Mouse (Mus musculus): ENCODE results near the gene Tet2. TPM values are rescaled to one million over a fixed set of nuclear protein-coding genes. Genes with fewer than 3 reads are reported as not detected.

Tet2 gene
- polyA plus RNA-seq, 1 experiment from 2014 or later, result 14.6 TPM

- no peaks in the 10 kb centered on the region for H3K27me3 ChIP-seq (ENCODE audit: low read depth, poor library complexity, severe bottlenecking)
- no peaks in the 10 kb centered on the region for H3K9me3 ChIP-seq (replicated peaks)
- WGBS, result 91% methylated on average over 6 of the region's 6 CpGs
- H3K4me3 ChIP-seq, result no peak overlapping the region
- DNase-seq (ENCODE audit: low spot score), result no peak
- H3K36me3 ChIP-seq, result peaks cover 37% of the 10 kb centered on the region
- no peaks in the 10 kb centered on the region for H3K4me1 ChIP-seq
- H3K27ac ChIP-seq (replicated peaks), result no peak overlapping the region
Measured at GRCm38 (mm10) chr3:133462485-133462884, 82.5 kb downstream of the Tet2 start.

GRCm38 (mm10) chr3:133462059-133462458 lies 82.9 kb downstream of the Tet2 start:
- H3K4me1 ChIP-seq, result no peaks in the 10 kb centered on the region
- WGBS, result 78% methylated on average over 3 of the region's 3 CpGs
- no peak overlapping the region for H3K4me3 ChIP-seq
- H3K9me3 ChIP-seq (replicated peaks), result no peaks in the 10 kb centered on the region
- peaks cover 33% of the 10 kb centered on the region for H3K36me3 ChIP-seq
- no peak overlapping the region for H3K27ac ChIP-seq (replicated peaks)
- no peaks in the 10 kb centered on the region for H3K27me3 ChIP-seq (ENCODE audit: low read depth, poor library complexity, severe bottlenecking)
- DNase-seq (ENCODE audit: low spot score), result no peak

GRCm38 (mm10) chr3:133459174-133459573 lies 85.8 kb downstream of the Tet2 start:
- 100% methylated on average over 1 of the region's 1 CpGs for WGBS
- no peak overlapping the region for H3K4me3 ChIP-seq
- no peak for DNase-seq (ENCODE audit: low spot score)
- H3K36me3 ChIP-seq, result peaks cover 16% of the 10 kb centered on the region
- H3K27ac ChIP-seq (replicated peaks), result no peak overlapping the region
- H3K4me1 ChIP-seq, result no peaks in the 10 kb centered on the region
- no peaks in the 10 kb centered on the region for H3K27me3 ChIP-seq (ENCODE audit: low read depth, poor library complexity, severe bottlenecking)
- no peaks in the 10 kb centered on the region for H3K9me3 ChIP-seq (replicated peaks)

- H3K27ac ChIP-seq (replicated peaks), result no peak overlapping the region
- no peak for DNase-seq (ENCODE audit: low spot score)
- 75% methylated on average over 8 of the region's 8 CpGs for WGBS
- H3K27me3 ChIP-seq (ENCODE audit: low read depth, poor library complexity, severe bottlenecking), result no peaks in the 10 kb centered on the region
- no peak overlapping the region for H3K4me3 ChIP-seq
- H3K4me1 ChIP-seq, result no peaks in the 10 kb centered on the region
- H3K36me3 ChIP-seq, result no peaks in the 10 kb centered on the region
- H3K9me3 ChIP-seq (replicated peaks), result no peaks in the 10 kb centered on the region
Measured at GRCm38 (mm10) chr3:133453896-133454295, 91.0 kb downstream of the Tet2 start.

- no peak overlapping the region for H3K4me3 ChIP-seq
- 94% methylated on average over 6 of the region's 6 CpGs for WGBS
- no peak for DNase-seq (ENCODE audit: low spot score)
- no peaks in the 10 kb centered on the region for H3K4me1 ChIP-seq
- H3K27ac ChIP-seq (replicated peaks), result no peak overlapping the region
- H3K27me3 ChIP-seq (ENCODE audit: low read depth, poor library complexity, severe bottlenecking), result no peaks in the 10 kb centered on the region
- no peaks in the 10 kb centered on the region for H3K36me3 ChIP-seq
- no peaks in the 10 kb centered on the region for H3K9me3 ChIP-seq (replicated peaks)
Measured at GRCm38 (mm10) chr3:133436919-133437320, 108.0 kb downstream of the Tet2 start.

- H3K36me3 ChIP-seq, result no peaks in the 10 kb centered on the region
- no peak overlapping the region for H3K4me3 ChIP-seq
- no peaks in the 10 kb centered on the region for H3K4me1 ChIP-seq
- H3K27me3 ChIP-seq (ENCODE audit: low read depth, poor library complexity, severe bottlenecking), result no peaks in the 10 kb centered on the region
- no peak for DNase-seq (ENCODE audit: low spot score)
- no peaks in the 10 kb centered on the region for H3K9me3 ChIP-seq (replicated peaks)
- 90% methylated on average over 4 of the region's 4 CpGs for WGBS
- H3K27ac ChIP-seq (replicated peaks), result no peak overlapping the region
Measured at GRCm38 (mm10) chr3:133436279-133436860, 108.6 kb downstream of the Tet2 start.

GRCm38 (mm10) chr3:133435774-133436148 lies 109.2 kb downstream of the Tet2 start:
- Histone ChIP-seq H3K36me3 (no peaks in the 10 kb centered on the region), H3K4me1 (no peaks in the 10 kb centered on the region), H3K9me3 (replicated peaks) (no peaks in the 10 kb centered on the region), H3K27ac (replicated peaks) (no peak overlapping the region), H3K27me3 (ENCODE audit: low read depth, poor library complexity, severe bottlenecking) (no peaks in the 10 kb centered on the region), H3K4me3 (no peak overlapping the region)
- DNase-seq (ENCODE audit: low spot score), result no peak
- 80% methylated on average over 1 of the region's 1 CpGs for WGBS

- H3K4me3 ChIP-seq, result no peak overlapping the region
- no peak for DNase-seq (ENCODE audit: low spot score)
- no peak overlapping the region for H3K27ac ChIP-seq (replicated peaks)
- H3K4me1 ChIP-seq, result no peaks in the 10 kb centered on the region
- WGBS, result 93% methylated on average over 6 of the region's 6 CpGs
- H3K36me3 ChIP-seq, result no peaks in the 10 kb centered on the region
- H3K27me3 ChIP-seq (ENCODE audit: low read depth, poor library complexity, severe bottlenecking), result no peaks in the 10 kb centered on the region
- H3K9me3 ChIP-seq (replicated peaks), result no peaks in the 10 kb centered on the region
Measured at GRCm38 (mm10) chr3:133435141-133435773, 109.7 kb downstream of the Tet2 start.

- Histone ChIP-seq H3K4me3 (no peak overlapping the region), H3K9me3 (replicated peaks) (no peaks in the 10 kb centered on the region), H3K27me3 (ENCODE audit: low read depth, poor library complexity, severe bottlenecking) (no peaks in the 10 kb centered on the region), H3K27ac (replicated peaks) (no peak overlapping the region), H3K36me3 (no peaks in the 10 kb centered on the region), H3K4me1 (no peaks in the 10 kb centered on the region)
- no peak for DNase-seq (ENCODE audit: low spot score)
- WGBS, result 85% methylated on average over 4 of the region's 4 CpGs
Measured at GRCm38 (mm10) chr3:133429394-133430173, 115.4 kb downstream of the Tet2 start.

- Histone ChIP-seq H3K27ac (replicated peaks) (no peak overlapping the region), H3K9me3 (replicated peaks) (no peaks in the 10 kb centered on the region), H3K27me3 (ENCODE audit: low read depth, poor library complexity, severe bottlenecking) (no peaks in the 10 kb centered on the region), H3K4me3 (no peak overlapping the region), H3K4me1 (no peaks in the 10 kb centered on the region), H3K36me3 (no peaks in the 10 kb centered on the region)
- no peak for DNase-seq (ENCODE audit: low spot score)
- 86% methylated on average over 4 of the region's 4 CpGs for WGBS
Measured at GRCm38 (mm10) chr3:133428003-133428402, 116.9 kb downstream of the Tet2 start.

- Histone ChIP-seq H3K9me3 (replicated peaks) (no peaks in the 10 kb centered on the region), H3K4me3 (no peak overlapping the region), H3K4me1 (no peaks in the 10 kb centered on the region), H3K27ac (replicated peaks) (no peak overlapping the region), H3K36me3 (no peaks in the 10 kb centered on the region), H3K27me3 (ENCODE audit: low read depth, poor library complexity, severe bottlenecking) (no peaks in the 10 kb centered on the region)
- DNase-seq (ENCODE audit: low spot score), result no peak
Measured at GRCm38 (mm10) chr3:133423073-133423472, 121.9 kb downstream of the Tet2 start.

- DNase-seq (ENCODE audit: low spot score), result no peak
- Histone ChIP-seq H3K9me3 (replicated peaks) (no peaks in the 10 kb centered on the region), H3K4me1 (no peaks in the 10 kb centered on the region), H3K4me3 (no peak overlapping the region), H3K27me3 (ENCODE audit: low read depth, poor library complexity, severe bottlenecking) (no peaks in the 10 kb centered on the region), H3K27ac (replicated peaks) (no peak overlapping the region), H3K36me3 (no peaks in the 10 kb centered on the region)
- WGBS, result 84% methylated on average over 4 of the region's 4 CpGs
Measured at GRCm38 (mm10) chr3:133414747-133415146, 130.2 kb downstream of the Tet2 start.

Measured in midbrain, embryonic 10.5 days (tissue).